Mouse (Mus musculus): ENCODE measurements around the gene Mgme1.

Mgme1 gene

DNA sequence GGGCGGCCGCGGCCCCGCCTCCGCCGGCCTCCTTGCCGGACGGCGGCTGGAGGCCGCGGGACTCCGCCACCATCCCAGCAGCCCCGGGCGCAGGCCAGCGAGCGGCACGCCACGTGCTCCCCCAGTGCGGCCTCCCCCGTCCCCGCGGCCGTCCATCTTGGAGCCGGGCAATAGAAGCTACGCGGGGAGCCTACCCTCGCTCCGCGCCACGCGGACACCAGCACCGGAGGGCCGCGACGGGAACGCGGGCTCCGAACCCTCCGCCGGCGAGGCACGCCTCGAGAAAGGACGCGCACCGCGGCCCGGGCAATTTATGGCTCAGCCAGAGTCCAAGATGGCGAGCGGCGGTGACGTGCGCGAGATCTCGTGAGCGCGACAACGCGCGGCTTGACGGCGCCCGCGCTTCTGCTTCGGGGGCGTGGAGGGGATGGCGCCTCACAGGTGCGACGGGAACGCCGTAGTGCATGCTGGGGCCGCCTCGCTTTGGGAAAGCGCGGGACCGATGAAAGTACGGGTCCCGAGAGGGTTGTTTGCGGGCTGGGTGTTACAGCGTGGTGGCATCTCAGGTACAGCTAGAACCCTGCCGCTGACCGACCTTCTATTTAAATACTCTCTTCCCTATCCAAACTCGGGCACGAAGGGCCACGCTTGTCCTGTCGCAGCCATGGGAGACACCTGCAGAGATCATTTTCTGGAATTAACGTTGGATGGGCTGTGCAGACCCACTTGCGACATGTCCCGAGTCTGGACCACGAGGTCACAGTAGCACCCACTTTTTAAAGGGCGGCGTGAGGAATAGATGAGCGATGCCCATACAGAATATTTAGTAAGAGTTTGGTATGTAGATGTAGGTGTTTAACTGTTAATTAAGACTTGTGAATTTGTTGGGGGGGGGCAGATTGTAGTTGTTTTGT is at the start of gene Mgme1, which contains the start of gene Snx5:
Gene Mgme1 (plus strand): TSS at position 157 of the 914 bp plus-strand sequence.
Gene Snx5 (minus strand): TSS at position 400 of the 914 bp plus-strand sequence.
- DNase-seq (ENCODE audit: low spot score) = peak; percentile 93

DNA sequence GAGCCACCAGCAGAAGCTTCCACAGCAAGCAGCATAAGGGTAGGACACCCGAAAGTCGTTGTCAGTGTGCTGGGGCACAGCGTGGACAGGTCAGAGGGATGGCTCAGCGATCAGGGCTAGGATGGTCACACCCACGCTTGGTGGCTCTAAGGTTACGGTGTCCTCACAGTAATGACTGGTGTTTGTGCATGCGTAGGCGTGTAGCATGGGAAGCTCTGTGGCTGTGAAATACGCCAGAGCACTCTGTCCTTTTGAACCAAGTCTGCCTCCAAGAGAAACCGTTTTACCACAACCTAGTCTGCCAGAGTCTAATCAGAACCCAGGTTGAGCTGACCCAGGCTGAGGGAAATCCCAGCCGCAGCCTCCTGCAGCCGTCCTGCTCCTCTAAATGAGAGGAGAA is 46.1 kb upstream of the Mgme1 start:
- DNase-seq (ENCODE audit: low spot score) = no peak

- no peak for DNase-seq (ENCODE audit: low spot score)
Observed at GRCm38 (mm10) chr2:144226906-144227586, 43.4 kb upstream of the Mgme1 start.

- DNase-seq (ENCODE audit: low spot score) = no peak
Observed at GRCm38 (mm10) chr2:144228521-144229346, 41.7 kb upstream of the Mgme1 start.

DNA sequence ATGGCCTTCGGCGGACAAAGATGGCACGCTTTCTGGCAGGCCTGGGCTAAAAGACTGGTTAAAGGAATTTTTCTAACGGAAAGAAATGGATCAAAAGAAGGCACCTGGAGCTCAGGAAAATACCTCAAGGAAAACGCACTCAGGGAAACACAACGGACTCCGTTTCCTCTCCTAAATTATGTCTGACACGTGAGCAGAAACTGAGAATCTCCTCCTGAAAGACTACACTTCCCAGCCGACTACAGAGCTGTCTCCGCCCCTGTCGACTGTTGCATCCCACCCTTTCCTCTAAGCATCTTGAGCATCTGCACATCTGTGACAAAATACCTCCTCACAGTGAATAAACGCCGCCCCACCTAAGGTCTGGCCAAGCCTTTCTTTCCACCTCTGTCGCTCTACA is 40.8 kb upstream of the Mgme1 start:
- DNase-seq (ENCODE audit: low spot score) = no peak

DNA sequence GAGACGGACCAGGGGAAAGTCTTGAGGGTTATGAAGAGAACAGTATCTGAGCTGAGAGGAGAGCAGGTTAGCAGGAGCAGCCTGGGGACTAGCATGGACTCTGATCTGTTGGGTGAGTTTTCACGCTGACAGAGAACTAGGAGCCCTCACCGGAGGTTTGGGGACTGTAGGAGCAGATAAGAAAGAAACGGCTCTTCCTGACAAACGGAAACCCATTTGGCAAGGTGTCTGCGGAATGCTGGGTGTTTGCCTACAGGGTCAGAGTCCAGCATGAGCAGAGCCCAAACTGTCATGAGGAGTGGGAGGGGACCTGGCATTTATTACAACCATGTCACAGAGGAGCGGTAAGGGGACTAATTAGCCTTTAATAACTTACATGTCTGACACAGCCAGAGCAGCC is 40.0 kb upstream of the Mgme1 start:
- DNase-seq (ENCODE audit: low spot score) = no peak

- no peak for DNase-seq (ENCODE audit: low spot score)
Observed at GRCm38 (mm10) chr2:144231115-144231514, 39.3 kb upstream of the Mgme1 start.

- no peak for DNase-seq (ENCODE audit: low spot score)
Observed at GRCm38 (mm10) chr2:144233534-144233933, 36.9 kb upstream of the Mgme1 start.

- DNase-seq (ENCODE audit: low spot score) = no peak
Observed at GRCm38 (mm10) chr2:144235776-144236175, 34.7 kb upstream of the Mgme1 start.

- DNase-seq (ENCODE audit: low spot score) = no peak
Observed at GRCm38 (mm10) chr2:144236791-144237584, 33.5 kb upstream of the Mgme1 start.

GRCm38 (mm10) chr2:144238341-144238740 is 32.1 kb upstream of the Mgme1 start:
- DNase-seq (ENCODE audit: low spot score) = peak; percentile 41

DNA sequence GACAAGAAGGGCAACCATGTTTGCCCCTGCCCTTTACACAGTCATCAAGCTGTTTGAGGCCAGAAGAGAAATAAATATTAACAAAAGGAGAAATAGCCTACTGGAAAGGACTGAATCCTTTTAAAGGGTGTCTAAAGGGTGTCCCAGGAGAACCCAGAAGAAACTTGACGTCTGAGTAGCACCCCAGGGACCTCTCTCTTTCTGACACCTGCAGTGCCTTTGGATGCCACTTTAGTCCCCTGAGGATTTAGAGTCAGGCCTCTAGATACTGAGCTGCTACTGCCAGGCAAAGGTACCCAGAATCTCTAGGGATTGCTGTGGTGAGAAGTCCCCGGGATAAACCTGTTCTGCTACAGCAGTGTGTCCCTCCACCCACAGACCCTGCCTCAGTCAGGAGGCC is 31.1 kb upstream of the Mgme1 start:
- no peak for DNase-seq (ENCODE audit: low spot score)

DNA sequence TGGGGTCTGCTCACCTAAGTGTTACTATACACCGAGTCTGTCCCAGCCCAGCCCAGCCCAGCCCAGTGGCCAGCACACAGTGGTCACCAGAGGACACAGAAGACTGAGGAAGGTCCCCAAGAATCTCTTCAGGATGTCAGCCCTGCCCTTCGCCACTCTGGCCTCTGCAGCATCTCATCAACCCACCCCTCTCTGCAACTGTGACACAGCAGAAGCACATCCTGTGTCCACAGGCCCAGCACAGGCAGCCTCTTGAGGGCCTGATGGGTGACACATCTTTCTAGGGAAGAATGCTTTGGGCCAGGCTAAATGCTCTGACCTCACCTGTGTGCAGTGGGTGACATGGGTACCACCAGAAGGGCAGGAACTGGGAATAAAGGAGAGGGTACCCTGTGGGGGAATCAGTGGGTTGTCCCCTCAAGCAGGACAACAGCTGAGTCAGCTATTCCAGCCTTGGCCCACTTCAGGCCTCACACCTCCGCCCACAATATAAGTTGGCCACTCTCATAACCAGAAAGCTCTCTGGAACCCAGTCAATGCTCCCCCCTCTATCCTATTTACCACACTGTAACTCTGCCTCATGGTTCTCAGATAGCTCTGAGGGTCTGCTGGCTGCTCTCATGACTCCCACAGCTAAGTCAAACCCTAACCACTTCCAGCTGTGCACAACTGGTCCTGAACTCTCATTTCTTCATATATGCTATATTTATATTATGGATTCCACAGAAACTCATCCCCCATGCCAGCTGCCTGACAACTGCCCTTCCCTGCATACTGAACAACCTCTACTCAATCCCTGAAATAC is 30.2 kb upstream of the Mgme1 start:
- DNase-seq (ENCODE audit: low spot score) = no peak

- DNase-seq (ENCODE audit: low spot score) = no peak
Observed at GRCm38 (mm10) chr2:144245464-144245863, 25.0 kb upstream of the Mgme1 start.

DNA sequence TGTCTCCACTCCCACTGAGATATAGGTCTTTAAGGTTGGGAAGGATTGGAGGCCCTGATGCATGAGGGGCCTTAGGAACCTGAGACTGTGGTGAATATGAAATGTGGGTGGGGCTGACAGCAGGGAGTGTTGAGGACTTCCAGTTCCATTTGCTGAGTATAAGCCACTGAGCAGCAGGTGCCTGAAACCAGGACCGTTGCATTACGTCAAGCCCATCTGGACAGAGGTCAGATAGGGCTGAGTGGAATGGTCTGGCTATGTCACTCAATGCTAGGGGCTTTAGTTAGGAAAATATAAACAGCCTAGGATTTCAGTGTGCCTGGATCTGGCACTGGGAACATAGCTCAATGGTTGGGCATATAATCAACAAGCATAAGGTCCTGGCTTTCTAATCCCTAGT is 24.2 kb upstream of the Mgme1 start:
- DNase-seq (ENCODE audit: low spot score) = no peak

GRCm38 (mm10) chr2:144247337-144247978 is 23.0 kb upstream of the Mgme1 start:
- no peak for DNase-seq (ENCODE audit: low spot score)

GRCm38 (mm10) chr2:144248613-144249376 is 21.7 kb upstream of the Mgme1 start:
- DNase-seq (ENCODE audit: low spot score) = no peak

DNA sequence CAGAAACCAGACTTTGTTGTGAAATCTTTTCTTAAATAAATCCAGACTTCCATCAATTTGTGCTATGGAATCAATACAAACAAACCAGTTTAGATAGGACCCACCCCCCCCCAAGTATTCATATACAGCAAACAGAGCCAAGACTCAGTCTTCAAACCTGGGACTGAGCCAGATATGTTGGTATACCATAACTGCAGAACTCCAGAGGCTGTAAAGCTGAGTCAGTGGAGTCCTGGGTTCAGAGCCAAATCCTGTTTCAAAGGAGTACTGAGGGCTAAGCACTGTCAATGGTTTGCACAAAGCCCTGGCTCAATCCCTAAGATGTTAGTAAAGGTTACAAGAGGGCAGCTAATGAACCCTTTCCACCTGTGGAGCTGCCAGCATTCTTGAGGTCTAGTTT is 20.4 kb upstream of the Mgme1 start:
- no peak for DNase-seq (ENCODE audit: low spot score)

DNA sequence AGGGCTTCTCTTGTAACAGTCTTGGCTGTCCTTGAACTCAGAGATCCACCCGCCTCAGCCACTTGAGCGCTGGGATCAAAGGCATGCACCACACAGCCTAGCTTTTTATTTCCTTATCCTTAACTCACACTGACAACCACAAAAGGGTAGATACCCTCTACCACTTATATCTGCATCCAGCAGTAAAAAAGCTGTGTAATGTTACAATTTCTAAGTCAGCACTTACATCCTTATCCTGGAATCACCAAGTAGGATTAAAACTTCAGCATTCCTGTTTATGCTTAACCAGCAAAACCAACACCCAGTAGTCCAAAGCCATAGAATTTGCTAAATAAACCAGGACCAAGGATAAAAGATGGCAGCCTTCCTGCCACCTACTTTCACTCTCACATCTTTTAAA is 7.6 kb upstream of the Mgme1 start:
- DNase-seq (ENCODE audit: low spot score) = no peak
